Mouse (Mus musculus) layer of hippocampus, postnatal 36 days (tissue): ENCODE data around the gene Capn15. TPM values are rescaled to one million over a fixed set of nuclear protein-coding genes. Genes with fewer than 3 reads are reported as not detected.

ENCODE experiments used
- DNase-seq, 2 experiments: peaks; one replicate each; pipeline ENCODE4 v3.0.0; 2022
- total RNA-seq, 2 experiments: library from RNA; stranded (reverse); gene quantifications; 2 replicates each; pipeline ENCODE4 v1.2.3; 2021

Capn15 gene
- total RNA-seq, 2 experiments from 2014 or later = 52.5 to 60.2 TPM

- DNase-seq = no peak
These were observed 32.4 kb downstream of the Capn15 start for GRCm38 (mm10) chr17:25953161-25953560.

GRCm38 (mm10) chr17:25951803-25952623, 33.6 kb downstream of the Capn15 start, which contains the start of gene A930017K11Rik:
TSS of gene A930017K11Rik (minus strand) at chr17:25952565.
- no peak for DNase-seq

- no peak for DNase-seq
These were observed 34.3 kb downstream of the Capn15 start for GRCm38 (mm10) chr17:25951225-25951802.

GRCm38 (mm10) chr17:25950706-25951105, 34.9 kb downstream of the Capn15 start:
- DNase-seq = no peak

GRCm38 (mm10) chr17:25949981-25950380, 35.6 kb downstream of the Capn15 start:
- DNase-seq = no peak

- DNase-seq = no peak
These were observed 37.5 kb downstream of the Capn15 start for GRCm38 (mm10) chr17:25948051-25948450.

GRCm38 (mm10) chr17:25947576-25947975, 38.0 kb downstream of the Capn15 start:
- no peak for DNase-seq

- DNase-seq = no peak
These were observed 38.7 kb downstream of the Capn15 start for GRCm38 (mm10) chr17:25946891-25947290.

- no peak for DNase-seq
These were observed 39.2 kb downstream of the Capn15 start for GRCm38 (mm10) chr17:25946349-25946748.

- no peak for DNase-seq
These were observed 40.0 kb downstream of the Capn15 start for GRCm38 (mm10) chr17:25945517-25946155.

GRCm38 (mm10) chr17:25944366-25945163, 41.0 kb downstream of the Capn15 start, which contains the start of the genes Pigq and Nhlrc4:
TSS of gene Pigq (minus strand) at chr17:25944936.
TSS of gene Nhlrc4 (minus strand) at chr17:25944961.
- no peak for DNase-seq

- DNase-seq = no peak
These were observed 41.8 kb downstream of the Capn15 start for GRCm38 (mm10) chr17:25943769-25944168.

- DNase-seq = no peak
These were observed 42.4 kb downstream of the Capn15 start for GRCm38 (mm10) chr17:25943221-25943620.

- no peak for DNase-seq
These were observed 42.9 kb downstream of the Capn15 start for GRCm38 (mm10) chr17:25942597-25943151.

GRCm38 (mm10) chr17:25941511-25942241, 43.9 kb downstream of the Capn15 start:
- DNase-seq = peak; percentile 75

GRCm38 (mm10) chr17:25934526-25934925, 51.1 kb downstream of the Capn15 start:
- DNase-seq = no peak

- DNase-seq = peak; percentile 50 to 71
These were observed 60.2 kb downstream of the Capn15 start for GRCm38 (mm10) chr17:25925348-25925747.

GRCm38 (mm10) chr17:25922120-25922519, 63.5 kb downstream of the Capn15 start:
- no peak for DNase-seq

- DNase-seq = peak; percentile 100
These were observed 65.6 kb downstream of the Capn15 start for GRCm38 (mm10) chr17:25919786-25920642.

- DNase-seq = peak; percentile 57 to 64
These were observed 66.3 kb downstream of the Capn15 start, which contains the start of gene Rab40c for GRCm38 (mm10) chr17:25919144-25919785. TSS of gene Rab40c (minus strand) at chr17:25919727.
